Mouse (Mus musculus) hindbrain, embryonic 16.5 days (tissue): Measurements from ENCODE around the gene Gm49673. TPM values are rescaled to one million over a fixed set of nuclear protein-coding genes. Genes with fewer than 3 reads are reported as not detected.
"Not testable (repeated sequence)": the region's sequence is repeated elsewhere in the genome, so short reads cannot be mapped to it uniquely, and the experiment has no call there.

Experiments used
- ATAC-seq: fragments of 200-750 bp; cut with Nextera tagmentation; 2 replicates; pipeline ENCODE4 v1.8.0; 2017; ENCODE audit warnings: moderate TSS enrichment, moderate library complexity
- H3K27ac ChIP-seq: fragments of 300-500 bp; sonication (generic); 2 replicates; pipeline ENCODE4 v1.5.1; 2014; ENCODE audit warnings: low read depth, mild to moderate bottlenecking, control low read depth, low read length, moderate library complexity
- H3K27me3 ChIP-seq: fragments of 300-500 bp; sonication (generic); replicated peaks from 2 replicates; pipeline ENCODE4 v1.6.1; 2014; ENCODE audit warnings: low read length; ENCODE audit not compliant: control insufficient read depth, insufficient read depth
- H3K36me3 ChIP-seq: fragments of 300-500 bp; sonication (generic); 2 replicates; pipeline ENCODE4 v1.6.1; 2014; ENCODE audit warnings: mild to moderate bottlenecking, low read length, moderate library complexity, mixed read lengths; ENCODE audit not compliant: control insufficient read depth, insufficient read depth
- H3K4me1 ChIP-seq: fragments of 300-500 bp; sonication (generic); 2 replicates; pipeline ENCODE4 v1.6.1; 2014; ENCODE audit warnings: low read depth, low read length; ENCODE audit not compliant: control insufficient read depth, insufficient read depth
- H3K4me2 ChIP-seq: fragments of 300-500 bp; sonication (generic); 2 replicates; pipeline ENCODE4 v1.6.1; 2014; ENCODE audit warnings: mild to moderate bottlenecking, low read length, control low read depth, moderate library complexity
- H3K4me3 ChIP-seq: fragments of 300-500 bp; sonication (generic); 2 replicates; pipeline ENCODE4 v1.5.1; 2014; ENCODE audit warnings: mild to moderate bottlenecking, low read length, control low read depth, moderate library complexity
- H3K9ac ChIP-seq: fragments of 300-500 bp; sonication (generic); 2 replicates; pipeline ENCODE4 v1.6.1; 2014; ENCODE audit warnings: low read depth, mild to moderate bottlenecking, control low read depth, low read length, moderate library complexity
- H3K9me3 ChIP-seq: fragments of 300-500 bp; sonication (generic); 2 replicates; pipeline ENCODE4 v1.6.1; 2014; ENCODE audit warnings: mild to moderate bottlenecking, low read length, moderate library complexity; ENCODE audit not compliant: control insufficient read depth
- WGBS: fragments of 180-500 bp; shearing (Covaris S2); extraction: QIAGEN DNeasy Blood & Tissue Kit; methylation state at CpG from one replicate; pipeline ENCODE4 v1.1.7; 2014; 5-methylcytosine and 5-hydroxymethylcytosine counted together
- polyA plus RNA-seq: library from polyadenylated mRNA; unstranded; fragments of >200 nt; fragmentation: Nextera tagmentation; extraction: Ambion mirVana; gene quantifications from 2 replicates; pipeline ENCODE4 v1.2.1, GENCODE M21; 2015

Gm49673 gene
- polyA plus RNA-seq, 1 experiment from 2014 or later, result 0.50 TPM

- H3K27me3 ChIP-seq, H3K27ac ChIP-seq, H3K9ac ChIP-seq, H3K4me2 ChIP-seq, ATAC-seq, H3K9me3 ChIP-seq, H3K36me3 ChIP-seq, H3K4me1 ChIP-seq, H3K4me3 ChIP-seq: not testable (repeated sequence)
- 75% methylated on average over 6 of the region's 11 CpGs for WGBS
Measured at GRCm38 (mm10) chr17:8116378-8116777, 31.2 kb downstream of the Gm49673 start.

GRCm38 (mm10) chr17:8112199-8112598 is 35.4 kb downstream of the Gm49673 start:
- not testable (repeated sequence) for H3K27ac ChIP-seq, ATAC-seq, H3K4me3 ChIP-seq, H3K4me2 ChIP-seq, H3K9ac ChIP-seq, H3K4me1 ChIP-seq, H3K27me3 ChIP-seq, H3K36me3 ChIP-seq, H3K9me3 ChIP-seq
- WGBS, result no CpG with 5 or more reads among the region's 1 CpGs

GRCm38 (mm10) chr17:8101297-8101609 is 46.3 kb downstream of the Gm49673 start:
- peak; percentile 82 for ATAC-seq
- H3K9ac ChIP-seq, H3K4me2 ChIP-seq, H3K27ac ChIP-seq, H3K9me3 ChIP-seq, H3K36me3 ChIP-seq, H3K27me3 ChIP-seq, H3K4me3 ChIP-seq, H3K4me1 ChIP-seq: not testable (repeated sequence)
- WGBS, result 23% methylated on average over 2 of the region's 6 CpGs

GRCm38 (mm10) chr17:8100405-8101296 is 46.9 kb downstream of the Gm49673 start:
- not testable (repeated sequence) for H3K9ac ChIP-seq, H3K4me1 ChIP-seq, H3K9me3 ChIP-seq, H3K4me2 ChIP-seq, H3K27me3 ChIP-seq, H3K27ac ChIP-seq, H3K36me3 ChIP-seq, H3K4me3 ChIP-seq
- peak; percentile 82 for ATAC-seq
- 13% methylated on average over 6 of the region's 26 CpGs for WGBS

- H3K27ac ChIP-seq, H3K27me3 ChIP-seq, H3K36me3 ChIP-seq, H3K4me1 ChIP-seq, H3K9me3 ChIP-seq, H3K9ac ChIP-seq, ATAC-seq, H3K4me2 ChIP-seq, H3K4me3 ChIP-seq: not testable (repeated sequence)
- WGBS, result 66% methylated on average over 3 of the region's 5 CpGs
Measured at GRCm38 (mm10) chr17:8096199-8096598, 51.4 kb downstream of the Gm49673 start.

GRCm38 (mm10) chr17:8095653-8096052 is 51.9 kb downstream of the Gm49673 start:
- not testable (repeated sequence) for H3K4me1 ChIP-seq, H3K27me3 ChIP-seq, H3K36me3 ChIP-seq, H3K9me3 ChIP-seq, H3K4me3 ChIP-seq, ATAC-seq, H3K4me2 ChIP-seq, H3K27ac ChIP-seq, H3K9ac ChIP-seq
- WGBS, result 34% methylated on average over 2 of the region's 5 CpGs

GRCm38 (mm10) chr17:8092537-8093526 is 54.8 kb downstream of the Gm49673 start:
- not testable (repeated sequence) for H3K27me3 ChIP-seq, H3K9ac ChIP-seq, H3K4me2 ChIP-seq, H3K27ac ChIP-seq, H3K4me1 ChIP-seq, H3K4me3 ChIP-seq, H3K36me3 ChIP-seq, H3K9me3 ChIP-seq
- ATAC-seq, result peak; percentile 43; the same call in 1 of the 2 replicates
- 52% methylated on average over 3 of the region's 18 CpGs for WGBS

GRCm38 (mm10) chr17:8091320-8091719 is 56.3 kb downstream of the Gm49673 start:
- WGBS, result 87% methylated on average over 14 of the region's 14 CpGs
- H3K9ac ChIP-seq, H3K4me1 ChIP-seq, H3K27ac ChIP-seq, H3K4me3 ChIP-seq, H3K27me3 ChIP-seq, H3K4me2 ChIP-seq, H3K9me3 ChIP-seq, ATAC-seq, H3K36me3 ChIP-seq: not testable (repeated sequence)

- ATAC-seq, H3K27me3 ChIP-seq, H3K4me1 ChIP-seq, H3K27ac ChIP-seq, H3K4me2 ChIP-seq, H3K9ac ChIP-seq, H3K4me3 ChIP-seq, H3K9me3 ChIP-seq, H3K36me3 ChIP-seq: not testable (repeated sequence)
- WGBS, result 50% methylated on average over 1 of the region's 2 CpGs
Measured at GRCm38 (mm10) chr17:8069847-8070246, 77.7 kb downstream of the Gm49673 start.
